Mouse (Mus musculus): ENCODE data around the gene Hoxa4. TPM values are rescaled to one million over a fixed set of nuclear protein-coding genes. Genes with fewer than 3 reads are reported as not detected.
A peak's percentile ranks its signal among the peaks of the same experiment; 100 is the strongest.

The Hoxa4 gene
- polyA plus RNA-seq, 1 experiment from 2014 or later: 2.4 TPM

GRCm38 (mm10) chr6:52184668-52185067 lies 6.9 kb downstream of the Hoxa4 start:
- Histone ChIP-seq H3K9me3 (ENCODE audit: control insufficient read depth, low read length) (no peaks in the 10 kb centered on the region), H3K4me3 (ENCODE audit: low read length) (no peak overlapping the region), H3K36me3 (ENCODE audit: control insufficient read depth, insufficient read depth, low read length) (no peaks in the 10 kb centered on the region), H3K9ac (ENCODE audit: low read depth, low read length) (no peak overlapping the region), H3K4me1 (ENCODE audit: control insufficient read depth, insufficient read depth, low read length) (peaks cover 54% of the 10 kb centered on the region), H3K27ac (ENCODE audit: low read length) (peak overlapping the region; percentile 86), H3K4me2 (ENCODE audit: low read depth, low read length) (peak overlapping the region; percentile 44), H3K27me3 (replicated peaks; ENCODE audit: control insufficient read depth, insufficient read depth, low read length) (peaks cover 6% of the 10 kb centered on the region)
- ATAC-seq: no peak
- WGBS: 39% methylated on average over 6 of the region's 6 CpGs

GRCm38 (mm10) chr6:52183311-52184080 lies 8.1 kb downstream of the Hoxa4 start:
- peak overlapping the region; percentile 53 for H3K9ac ChIP-seq (ENCODE audit: low read depth, low read length)
- ATAC-seq: peak; percentile 63
- H3K4me2 ChIP-seq (ENCODE audit: low read depth, low read length): peak overlapping the region; percentile 43
- no peaks in the 10 kb centered on the region for H3K9me3 ChIP-seq (ENCODE audit: control insufficient read depth, low read length)
- peak overlapping the region; percentile 86 for H3K27ac ChIP-seq (ENCODE audit: low read length)
- no peaks in the 10 kb centered on the region for H3K36me3 ChIP-seq (ENCODE audit: control insufficient read depth, insufficient read depth, low read length)
- WGBS: 18% methylated on average over 10 of the region's 10 CpGs
- peak overlapping the region; percentile 13; the same call in 1 of the 2 replicates for H3K4me3 ChIP-seq (ENCODE audit: low read length)
- H3K4me1 ChIP-seq (ENCODE audit: control insufficient read depth, insufficient read depth, low read length): peaks cover 50% of the 10 kb centered on the region
- peaks cover 8% of the 10 kb centered on the region for H3K27me3 ChIP-seq (replicated peaks; ENCODE audit: control insufficient read depth, insufficient read depth, low read length)

- 40% methylated on average over 1 of the region's 1 CpGs for WGBS
- Histone ChIP-seq H3K9me3 (ENCODE audit: control insufficient read depth, low read length) (no peaks in the 10 kb centered on the region), H3K9ac (ENCODE audit: low read depth, low read length) (peak overlapping the region; percentile 53), H3K4me3 (ENCODE audit: low read length) (0 out of 2 replicates have a peak overlapping the region, but pooled peaks have one; percentile 8), H3K27ac (ENCODE audit: low read length) (peak overlapping the region; percentile 86), H3K4me1 (ENCODE audit: control insufficient read depth, insufficient read depth, low read length) (peaks cover 51% of the 10 kb centered on the region), H3K36me3 (ENCODE audit: control insufficient read depth, insufficient read depth, low read length) (no peaks in the 10 kb centered on the region), H3K27me3 (replicated peaks; ENCODE audit: control insufficient read depth, insufficient read depth, low read length) (peaks cover 8% of the 10 kb centered on the region), H3K4me2 (ENCODE audit: low read depth, low read length) (peak overlapping the region; percentile 43)
- ATAC-seq: peak; percentile 34; the same call in 1 of the 2 replicates
Measured at GRCm38 (mm10) chr6:52182793-52183192, 8.8 kb downstream of the Hoxa4 start.

- WGBS: 50% methylated on average over 2 of the region's 2 CpGs
- H3K4me2 ChIP-seq (ENCODE audit: low read depth, low read length): no peak overlapping the region
- no peaks in the 10 kb centered on the region for H3K36me3 ChIP-seq (ENCODE audit: control insufficient read depth, insufficient read depth, low read length)
- H3K27ac ChIP-seq (ENCODE audit: low read length): no peak overlapping the region
- H3K4me1 ChIP-seq (ENCODE audit: control insufficient read depth, insufficient read depth, low read length): peaks cover 58% of the 10 kb centered on the region
- H3K4me3 ChIP-seq (ENCODE audit: low read length): no peak overlapping the region
- no peak for ATAC-seq
- peaks cover 8% of the 10 kb centered on the region for H3K27me3 ChIP-seq (replicated peaks; ENCODE audit: control insufficient read depth, insufficient read depth, low read length)
- H3K9me3 ChIP-seq (ENCODE audit: control insufficient read depth, low read length): no peaks in the 10 kb centered on the region
- H3K9ac ChIP-seq (ENCODE audit: low read depth, low read length): 0 out of 2 replicates have a peak overlapping the region, but pooled peaks have one; percentile 79
Measured at GRCm38 (mm10) chr6:52182030-52182429, 9.5 kb downstream of the Hoxa4 start.

- Histone ChIP-seq H3K27ac (ENCODE audit: low read length) (peak overlapping the region; percentile 61), H3K4me2 (ENCODE audit: low read depth, low read length) (peak overlapping the region; percentile 82), H3K9me3 (ENCODE audit: control insufficient read depth, low read length) (no peaks in the 10 kb centered on the region), H3K4me3 (ENCODE audit: low read length) (peak overlapping the region; percentile 63), H3K4me1 (ENCODE audit: control insufficient read depth, insufficient read depth, low read length) (peaks cover 60% of the 10 kb centered on the region), H3K36me3 (ENCODE audit: control insufficient read depth, insufficient read depth, low read length) (no peaks in the 10 kb centered on the region), H3K27me3 (replicated peaks; ENCODE audit: control insufficient read depth, insufficient read depth, low read length) (peaks cover 8% of the 10 kb centered on the region), H3K9ac (ENCODE audit: low read depth, low read length) (peak overlapping the region; percentile 79)
- 42% methylated on average over 3 of the region's 3 CpGs for WGBS
- ATAC-seq: no peak
Measured at GRCm38 (mm10) chr6:52180726-52181125, 10.8 kb downstream of the Hoxa4 start.

- Histone ChIP-seq H3K27ac (ENCODE audit: low read length) (peak overlapping the region; percentile 61), H3K36me3 (ENCODE audit: control insufficient read depth, insufficient read depth, low read length) (no peaks in the 10 kb centered on the region), H3K4me1 (ENCODE audit: control insufficient read depth, insufficient read depth, low read length) (peaks cover 55% of the 10 kb centered on the region), H3K9me3 (ENCODE audit: control insufficient read depth, low read length) (no peaks in the 10 kb centered on the region), H3K9ac (ENCODE audit: low read depth, low read length) (peak overlapping the region; percentile 79), H3K4me3 (ENCODE audit: low read length) (peak overlapping the region; percentile 63), H3K27me3 (replicated peaks; ENCODE audit: control insufficient read depth, insufficient read depth, low read length) (peaks cover 8% of the 10 kb centered on the region), H3K4me2 (ENCODE audit: low read depth, low read length) (peak overlapping the region; percentile 82)
- WGBS: 43% methylated on average over 11 of the region's 11 CpGs
- no peak for ATAC-seq
Measured at GRCm38 (mm10) chr6:52180213-52180710, 11.3 kb downstream of the Hoxa4 start.

- WGBS: 36% methylated on average over 10 of the region's 10 CpGs
- Histone ChIP-seq H3K27ac (ENCODE audit: low read length) (peak overlapping the region; percentile 61), H3K4me2 (ENCODE audit: low read depth, low read length) (peak overlapping the region; percentile 82), H3K36me3 (ENCODE audit: control insufficient read depth, insufficient read depth, low read length) (no peaks in the 10 kb centered on the region), H3K27me3 (replicated peaks; ENCODE audit: control insufficient read depth, insufficient read depth, low read length) (peaks cover 8% of the 10 kb centered on the region), H3K4me3 (ENCODE audit: low read length) (peak overlapping the region; percentile 63), H3K9me3 (ENCODE audit: control insufficient read depth, low read length) (no peaks in the 10 kb centered on the region), H3K4me1 (ENCODE audit: control insufficient read depth, insufficient read depth, low read length) (peaks cover 50% of the 10 kb centered on the region), H3K9ac (ENCODE audit: low read depth, low read length) (peak overlapping the region; percentile 79)
- ATAC-seq: no peak
Measured at GRCm38 (mm10) chr6:52179690-52180089, 11.9 kb downstream of the Hoxa4 start.

GRCm38 (mm10) chr6:52178918-52179665 lies 12.5 kb downstream of the Hoxa4 start:
- no peak for ATAC-seq
- peaks cover 44% of the 10 kb centered on the region for H3K4me1 ChIP-seq (ENCODE audit: control insufficient read depth, insufficient read depth, low read length)
- peak overlapping the region; percentile 82 for H3K4me2 ChIP-seq (ENCODE audit: low read depth, low read length)
- WGBS: 37% methylated on average over 4 of the region's 4 CpGs
- peak overlapping the region; percentile 61 for H3K27ac ChIP-seq (ENCODE audit: low read length)
- H3K36me3 ChIP-seq (ENCODE audit: control insufficient read depth, insufficient read depth, low read length): no peaks in the 10 kb centered on the region
- peak overlapping the region; percentile 63 for H3K4me3 ChIP-seq (ENCODE audit: low read length)
- peak overlapping the region; percentile 79 for H3K9ac ChIP-seq (ENCODE audit: low read depth, low read length)
- peaks cover 8% of the 10 kb centered on the region for H3K27me3 ChIP-seq (replicated peaks; ENCODE audit: control insufficient read depth, insufficient read depth, low read length)
- H3K9me3 ChIP-seq (ENCODE audit: control insufficient read depth, low read length): no peaks in the 10 kb centered on the region

GRCm38 (mm10) chr6:52177806-52178205 lies 13.7 kb downstream of the Hoxa4 start:
- ATAC-seq: no peak
- peak overlapping the region; percentile 96 for H3K27ac ChIP-seq (ENCODE audit: low read length)
- peak overlapping the region; percentile 79 for H3K9ac ChIP-seq (ENCODE audit: low read depth, low read length)
- H3K4me1 ChIP-seq (ENCODE audit: control insufficient read depth, insufficient read depth, low read length): peaks cover 34% of the 10 kb centered on the region
- 11% methylated on average over 9 of the region's 9 CpGs for WGBS
- H3K9me3 ChIP-seq (ENCODE audit: control insufficient read depth, low read length): no peaks in the 10 kb centered on the region
- H3K27me3 ChIP-seq (replicated peaks; ENCODE audit: control insufficient read depth, insufficient read depth, low read length): peaks cover 8% of the 10 kb centered on the region
- no peaks in the 10 kb centered on the region for H3K36me3 ChIP-seq (ENCODE audit: control insufficient read depth, insufficient read depth, low read length)
- peak overlapping the region; percentile 63 for H3K4me3 ChIP-seq (ENCODE audit: low read length)
- H3K4me2 ChIP-seq (ENCODE audit: low read depth, low read length): peak overlapping the region; percentile 82
